Mouse (Mus musculus): ENCODE results near the gene Mast1.

DNA sequence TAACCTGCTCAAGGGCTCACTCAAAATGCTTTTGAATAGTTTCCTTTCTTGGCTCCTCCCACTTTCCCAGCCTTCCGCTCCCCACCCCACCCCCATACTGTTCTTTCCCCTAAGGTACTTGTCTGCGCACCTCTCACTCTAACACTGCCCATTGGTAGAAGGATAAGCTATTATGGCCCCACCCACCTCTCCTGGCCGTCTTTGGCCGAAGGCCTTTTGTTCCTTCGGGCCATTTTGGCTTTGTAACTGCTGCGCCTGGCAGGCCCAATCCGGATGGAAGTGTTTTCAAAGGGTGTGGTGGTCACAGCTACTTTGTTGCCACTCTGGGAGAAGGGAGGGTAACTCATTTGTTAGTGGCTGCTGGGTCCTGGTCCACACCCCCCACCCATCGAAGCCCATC lies 21.9 kb downstream of the Mast1 start:
- TF ChIP-seq POLR2A (IDR thresholded peaks at IDR 0.05; ENCODE audit: insufficient read length, low read depth) (no peak), TCF12 (IDR thresholded peaks at IDR 0.05; ENCODE audit: insufficient read depth, poor library complexity, severe bottlenecking) (no peak), E2F4 (IDR thresholded peaks at IDR 0.05; ENCODE audit: insufficient read depth) (no peak), POLR2AphosphoS2 (IDR thresholded peaks at IDR 0.05; ENCODE audit: insufficient read length, low read depth) (no peak), MAX (IDR thresholded peaks at IDR 0.05; ENCODE audit: low read depth) (no peak), MYOG (IDR thresholded peaks at IDR 0.05; ENCODE audit: control insufficient read depth in 1 of 3, insufficient read depth in 1 of 3, insufficient read length in 2 of 3, low read depth in 2 of 3) (no peak), USF1 (IDR thresholded peaks at IDR 0.05; ENCODE audit: low read depth) (no peak), CEBPB (IDR thresholded peaks at IDR 0.05; ENCODE audit: insufficient read depth, poor library complexity, severe bottlenecking) (no peak), REST (IDR thresholded peaks at IDR 0.05; ENCODE audit: insufficient read depth, insufficient read length) (no peak), MYOD1 (IDR thresholded peaks at IDR 0.05; ENCODE audit: control insufficient read depth in 1 of 3, insufficient read length in 2 of 3, low read depth in 2 of 3) (no peak), SRF (IDR thresholded peaks at IDR 0.05; ENCODE audit: control insufficient read depth, insufficient read length, low read depth) (no peak), TCF3 (IDR thresholded peaks at IDR 0.05; ENCODE audit: insufficient read length, low read depth) (no peak)
